Mouse (Mus musculus) cerebellum, adult 2 months (tissue): Measurements from ENCODE around the gene Prickle3.

ENCODE experiments used
- CTCF ChIP-seq: fragments of 200-500 bp; IDR thresholded peaks from 2 replicates; pipeline ENCODE4 v1.5.1; 2011; ENCODE audit warnings: low read depth, mild to moderate bottlenecking, control low read depth, low read length, moderate library complexity, borderline replicate concordance; ENCODE audit not compliant: insufficient read depth
- POLR2A ChIP-seq: fragments of 200-500 bp; IDR thresholded peaks from 2 replicates; pipeline ENCODE4 v1.6.1; 2011; ENCODE audit warnings: low read length, control low read depth, borderline replicate concordance; ENCODE audit not compliant: insufficient read depth

GRCm38 (mm10) chrX:7670921-7671623, 14.0 kb downstream of the Prickle3 start, which contains the start of gene Plp2:
- TF ChIP-seq POLR2A (no peak), CTCF (no peak)
